8 mouse cellular contexts compared by ENCODE assay signal in genomic region chr14:64546787-64547186, GRCm38 (mm10).
DNase-seq lines count a peak whose midpoint lies in the region; ATAC-seq lines count a peak whose summit lies in the region.

No protein-coding gene starts in this region.

- no peaks in the 10 kb centered on the region for H3K4me1 ChIP-seq in liver, embryonic 11.5 days (replicated peaks; ENCODE audit: control insufficient read depth, insufficient read depth, low read length)
- no peaks in the 10 kb centered on the region for H3K4me1 ChIP-seq in forebrain, embryonic 15.5 days

- no peak overlapping the region for H3K9ac ChIP-seq in liver, embryonic 11.5 days (ENCODE audit: low read depth, low read length)
- H3K9ac ChIP-seq in forebrain, embryonic 15.5 days (replicated peaks): no peak overlapping the region

- H3K27me3 ChIP-seq in liver, embryonic 11.5 days (replicated peaks; ENCODE audit: control insufficient read depth, insufficient read depth, low read length): no peaks in the 10 kb centered on the region
- no peaks in the 10 kb centered on the region for H3K27me3 ChIP-seq in forebrain, embryonic 15.5 days

- no peak overlapping the region for H3K27ac ChIP-seq in liver, embryonic 11.5 days (ENCODE audit: low read depth, low read length)
- H3K27ac ChIP-seq in forebrain, embryonic 15.5 days (replicated peaks): no peak overlapping the region

- DNase-seq in gastrocnemius, postnatal 10 days: peak; percentile 45
- DNase-seq in gastrocnemius, adult 8-10 months (ENCODE audit: low spot score in 2 of 2): no peak
- DNase-seq in NIH3T3 (ENCODE audit: low read depth): peak; percentile 75
- peak; percentile 41 for DNase-seq in gastrocnemius, postnatal 14 days
- peak; percentile 68 for DNase-seq in liver, embryonic 11.5 days (ENCODE audit: low spot score)
- peak; percentile 26 for DNase-seq in thymus, postnatal 14 days
- DNase-seq in B cell, adult 2 months: no peak

- intact Hi-C loops in gastrocnemius, postnatal 14 days (cut with DNase I; ENCODE audit: low total_unique reads): no loop called here

- H3K4me3 ChIP-seq in liver, embryonic 11.5 days (ENCODE audit: low read depth, low read length): no peak overlapping the region
- H3K4me3 ChIP-seq in forebrain, embryonic 15.5 days: no peak overlapping the region

- no peak overlapping the region for H3K4me2 ChIP-seq in liver, embryonic 11.5 days
- H3K4me2 ChIP-seq in forebrain, embryonic 15.5 days (replicated peaks): no peak overlapping the region

- no peaks in the 10 kb centered on the region for H3K36me3 ChIP-seq in liver, embryonic 11.5 days (ENCODE audit: control insufficient read depth, insufficient read depth, low read length)
- no peaks in the 10 kb centered on the region for H3K36me3 ChIP-seq in forebrain, embryonic 15.5 days

- 4% methylated on average over 4 of the region's 4 CpGs for WGBS in liver, embryonic 11.5 days
- WGBS in forebrain, embryonic 15.5 days: 6% methylated on average over 4 of the region's 4 CpGs

- ATAC-seq in liver, embryonic 11.5 days (replicated peaks; ENCODE audit: low FRiP score): no peak
- ATAC-seq in forebrain, embryonic 15.5 days (replicated peaks): no peak

- H3K9me3 ChIP-seq in liver, embryonic 11.5 days (ENCODE audit: control insufficient read depth, low read length): no peaks in the 10 kb centered on the region
- no peaks in the 10 kb centered on the region for H3K9me3 ChIP-seq in forebrain, embryonic 15.5 days

Comparison
In these comparisons a context has a peak if more than half of its experiments do, and no peak if none do; other contexts are left out.
1. DNase-seq: peak in gastrocnemius, postnatal 10 days (single experiment), NIH3T3 (single experiment), gastrocnemius, postnatal 14 days (single experiment), liver, embryonic 11.5 days (single experiment) and thymus, postnatal 14 days (single experiment); none in gastrocnemius, adult 8-10 months (0 of 2) and B cell, adult 2 months (0 of 2).